In the genomic region with DNA sequence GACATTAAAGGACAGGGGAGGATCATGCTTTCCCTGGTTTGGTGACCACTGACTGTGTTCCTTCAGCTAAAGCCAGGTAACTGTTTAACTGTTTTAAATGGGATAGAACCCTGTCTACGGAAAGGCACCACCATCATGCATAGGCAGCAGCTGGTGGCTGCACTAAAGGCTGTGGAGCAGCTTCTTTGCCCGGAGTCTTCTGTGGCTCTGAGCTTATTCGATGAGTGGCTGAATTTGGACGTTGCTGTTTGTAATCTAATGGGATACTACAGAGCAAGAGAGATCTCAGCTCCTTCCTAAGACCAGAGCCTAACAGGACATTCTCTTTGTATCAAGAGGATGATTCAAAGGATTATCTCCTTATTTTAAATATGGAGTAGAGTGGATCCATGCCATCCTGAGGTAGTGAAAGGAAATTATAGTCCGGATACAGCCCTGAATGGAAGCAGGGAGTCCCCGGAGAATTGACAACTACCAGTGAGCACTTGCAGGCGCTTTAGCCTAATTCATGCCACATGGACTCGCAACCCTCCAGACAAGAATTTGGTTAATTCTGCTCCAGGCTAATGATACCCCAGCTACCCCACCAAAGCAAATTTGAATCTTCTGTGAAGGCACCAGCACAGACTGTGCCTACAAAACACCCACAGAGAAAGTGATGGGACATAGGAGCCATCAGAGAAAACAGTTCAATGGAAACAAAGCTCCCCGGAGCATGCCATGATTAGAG, we compare ENCODE assay signal across 22 mouse cellular contexts. TPM values are rescaled to one million over a fixed set of nuclear protein-coding genes. Genes with fewer than 3 reads are reported as not detected.
DNase-seq lines count a peak whose midpoint lies in the region; ATAC-seq lines count a peak whose summit lies in the region.
"Had no signal": no experiment of that assay in that cellular context is flagged by ENCODE, and none has a peak within 500 bp of the region (broad histone marks: within the 10 kb centered on the region; RNA-seq: fewer than 3 reads in every experiment).

No protein-coding gene starts in this region.

- H3K4me3 ChIP-seq in heart, embryonic 10.5 days, result no peak overlapping the region
- H3K4me3 ChIP-seq in embryonic facial prominence, embryonic 15.5 days (replicated peaks), result no peak overlapping the region
- H3K4me3 ChIP-seq: left cerebral cortex, adult 2 months; limb, embryonic 13.5 days; liver, embryonic 13.5 days; lung, embryonic 15.5 days; myocyte; stomach, embryonic 15.5 days had no signal

- no peaks in the 10 kb centered on the region for H3K9me3 ChIP-seq in heart, embryonic 10.5 days
- no peaks in the 10 kb centered on the region for H3K9me3 ChIP-seq in embryonic facial prominence, embryonic 15.5 days (replicated peaks)
- H3K9me3 ChIP-seq: limb, embryonic 13.5 days; liver, embryonic 13.5 days; lung, embryonic 15.5 days; stomach, embryonic 15.5 days had no signal

- WGBS in heart, embryonic 10.5 days, result 71% methylated on average over 9 of the region's 9 CpGs
- WGBS in embryonic facial prominence, embryonic 15.5 days, result 47% methylated on average over 9 of the region's 9 CpGs

- DNase-seq in heart, embryonic 10.5 days (ENCODE audit: low spot score), result peak; percentile 41
- no peak for DNase-seq in heart, postnatal 25 days (ENCODE audit: low spot score)
- peak; percentile 36 for DNase-seq in embryo, embryonic 10 days (ENCODE audit: low spot score)
- peak; percentile 9 for DNase-seq in embryo, embryonic 11.5 days (ENCODE audit: low read depth, low spot score)
- no peak for DNase-seq in B cell, adult 2 months
- DNase-seq in lung, adult 18-20 months, result no peak
- DNase-seq: cerebellum, adult 9-10 months; gastrocnemius, postnatal 10 days; kidney, adult 9 months; kidney, postnatal 25 days; layer of hippocampus, adult 9-11 months; liver, embryonic 13.5 days; lung, postnatal 4 days; right cerebral cortex, postnatal 14 days; thymus, adult 2 months had no signal

- intact Hi-C loops in heart, postnatal 25 days (cut with DNase I), result no loop called here

- no peak overlapping the region for H3K9ac ChIP-seq in embryonic facial prominence, embryonic 15.5 days
- H3K9ac ChIP-seq: limb, embryonic 13.5 days; liver, embryonic 13.5 days; lung, embryonic 15.5 days; stomach, embryonic 15.5 days had no signal

- no peak overlapping the region for H3K4me2 ChIP-seq in embryonic facial prominence, embryonic 15.5 days (replicated peaks)
- H3K4me2 ChIP-seq: limb, embryonic 13.5 days; liver, embryonic 13.5 days; lung, embryonic 15.5 days; stomach, embryonic 15.5 days had no signal

- no peaks in the 10 kb centered on the region for H3K4me1 ChIP-seq in heart, embryonic 10.5 days
- H3K4me1 ChIP-seq in embryonic facial prominence, embryonic 15.5 days, result peaks cover 11% of the 10 kb centered on the region
- H3K4me1 ChIP-seq: liver, embryonic 13.5 days; lung, embryonic 15.5 days; stomach, embryonic 15.5 days had no signal

- no peaks in the 10 kb centered on the region for H3K36me3 ChIP-seq in heart, embryonic 10.5 days
- H3K36me3 ChIP-seq in embryonic facial prominence, embryonic 15.5 days, result no peaks in the 10 kb centered on the region
- H3K36me3 ChIP-seq: limb, embryonic 13.5 days; liver, embryonic 13.5 days; lung, embryonic 15.5 days; stomach, embryonic 15.5 days had no signal

- H3K27me3 ChIP-seq in heart, embryonic 10.5 days (ENCODE audit: insufficient read depth, poor library complexity, severe bottlenecking), result no peaks in the 10 kb centered on the region
- no peaks in the 10 kb centered on the region for H3K27me3 ChIP-seq in embryonic facial prominence, embryonic 15.5 days
- H3K27me3 ChIP-seq: limb, embryonic 13.5 days; liver, embryonic 13.5 days; lung, embryonic 15.5 days; stomach, embryonic 15.5 days had no signal

- no peak overlapping the region for H3K27ac ChIP-seq in heart, embryonic 10.5 days
- peak overlapping the region; percentile 8 for H3K27ac ChIP-seq in embryonic facial prominence, embryonic 15.5 days (replicated peaks)
- H3K27ac ChIP-seq: left cerebral cortex, adult 2 months; limb, embryonic 13.5 days; liver, embryonic 13.5 days; lung, embryonic 15.5 days; stomach, embryonic 15.5 days had no signal

- ATAC-seq in embryonic facial prominence, embryonic 15.5 days (ENCODE audit: insufficient number of reproducible peaks, low FRiP score, low TSS enrichment, low read depth), result peak; percentile 43; the same call in 1 of the 2 replicates

RNA-seq across cellular contexts. Expression of gene Il16, which starts 42.3 kb away (rescaled TPM):
- polyA plus RNA-seq in heart, embryonic 10.5 days (2016; fragmentation: Nextera tagmentation; extraction: Ambion mirVana), result 1.7 and 2.0 TPM in 2 replicates
- 1 to 10 TPM; 8.2 to 8.4 TPM for total RNA-seq in heart, postnatal 25 days (2021)
- 7.6 and 9.5 TPM in 2 replicates for polyA plus RNA-seq in embryonic facial prominence, embryonic 15.5 days (2015; fragmentation: Nextera tagmentation; extraction: Ambion mirVana)
- polyA plus RNA-seq: C2C12 had no signal

Comparison
In these comparisons a context has a peak if more than half of its experiments do, and no peak if none do; other contexts are left out.
1. DNase-seq: peak in heart, embryonic 10.5 days (single experiment), embryo, embryonic 10 days (single experiment) and embryo, embryonic 11.5 days (single experiment); none in heart, postnatal 25 days (single experiment), B cell, adult 2 months (0 of 2) and lung, adult 18-20 months (0 of 2).